Mouse (Mus musculus) bone marrow, adult 2 months (tissue): Measurements from ENCODE around the gene Ttc7. TPM values are rescaled to one million over a fixed set of nuclear protein-coding genes. Genes with fewer than 3 reads are reported as not detected.

Source experiments
- H3K27ac ChIP-seq: fragments of 200-500 bp; 2 replicates; pipeline ENCODE4 v1.5.1; 2012; ENCODE audit warnings: low read depth, mild to moderate bottlenecking, control low read depth, inconsistent platforms, low read length; ENCODE audit not compliant: control insufficient read depth, poor library complexity, insufficient read depth
- H3K4me1 ChIP-seq: fragments of 200-500 bp; 2 replicates; pipeline ENCODE4 v1.6.1; 2011; ENCODE audit warnings: low read length; ENCODE audit not compliant: control insufficient read depth, insufficient read depth
- H3K4me3 ChIP-seq: fragments of 200-500 bp; replicated peaks from 2 replicates; pipeline ENCODE3; 2011; ENCODE audit warnings: mild to moderate bottlenecking, low read depth, low read length, control low read depth; ENCODE audit not compliant: control insufficient read depth
- CTCF ChIP-seq: fragments of 200-500 bp; IDR thresholded peaks from 2 replicates; pipeline ENCODE4 v1.5.1; 2011; ENCODE audit warnings: low read length, control low read depth; ENCODE audit not compliant: control insufficient read depth, insufficient read depth
- POLR2A ChIP-seq: fragments of 200-500 bp; IDR thresholded peaks from 2 replicates; pipeline ENCODE4 v1.6.1; 2011; ENCODE audit warnings: low read depth, mild to moderate bottlenecking, control low read depth, low read length, borderline replicate concordance; ENCODE audit not compliant: control insufficient read depth
- WGBS: fragments of 180-500 bp; shearing (Covaris S2); methylation state at CpG from one replicate; pipeline ENCODE4 v1.1.7; 2018; 5-methylcytosine and 5-hydroxymethylcytosine counted together
- polyA plus RNA-seq: library from polyadenylated mRNA; stranded (reverse); fragments of >200 nt; gene quantifications from 2 replicates; pipeline ENCODE4 v1.2.4, GENCODE M21; 2011; ENCODE audit warnings: low replicate concordance; ENCODE audit not compliant: missing spikeins, insufficient read depth, insufficient read length

Gene Ttc7
- polyA plus RNA-seq, 1 experiment, result 77.9 TPM

GRCm38 (mm10) chr17:87343060-87343703 lies 60.5 kb downstream of the Ttc7 start:
- TF ChIP-seq CTCF, result no peak
- TF ChIP-seq POLR2A, result no peak
- WGBS, result 75% methylated on average over 8 of the region's 8 CpGs
- H3K27ac ChIP-seq, result no peak overlapping the region; the same call in 1 of the 2 replicates
- peaks cover 4% of the 10 kb centered on the region; the same call in 1 of the 2 replicates for H3K4me1 ChIP-seq
- no peak overlapping the region for H3K4me3 ChIP-seq

GRCm38 (mm10) chr17:87344441-87345251 lies 62.0 kb downstream of the Ttc7 start:
- H3K4me3 ChIP-seq, result no peak overlapping the region

GRCm38 (mm10) chr17:87345252-87345593 lies 62.5 kb downstream of the Ttc7 start:
- Histone ChIP-seq H3K27ac (no peak overlapping the region), H3K4me3 (no peak overlapping the region), H3K4me1 (peaks cover 4% of the 10 kb centered on the region; the same call in 1 of the 2 replicates)
- 22% methylated on average over 4 of the region's 4 CpGs for WGBS
- no peak for TF ChIP-seq CTCF
- TF ChIP-seq POLR2A, result no peak

More at GRCm38 (mm10) chr17:87344441-87345251, 62.0 kb downstream of the Ttc7 start:
- no peak for TF ChIP-seq POLR2A
- TF ChIP-seq CTCF, result no peak
- WGBS, result 9% methylated on average over 18 of the region's 18 CpGs
- Histone ChIP-seq H3K27ac (peak overlapping the region; percentile 43), H3K4me1 (peaks cover 4% of the 10 kb centered on the region; the same call in 1 of the 2 replicates)

DNA sequence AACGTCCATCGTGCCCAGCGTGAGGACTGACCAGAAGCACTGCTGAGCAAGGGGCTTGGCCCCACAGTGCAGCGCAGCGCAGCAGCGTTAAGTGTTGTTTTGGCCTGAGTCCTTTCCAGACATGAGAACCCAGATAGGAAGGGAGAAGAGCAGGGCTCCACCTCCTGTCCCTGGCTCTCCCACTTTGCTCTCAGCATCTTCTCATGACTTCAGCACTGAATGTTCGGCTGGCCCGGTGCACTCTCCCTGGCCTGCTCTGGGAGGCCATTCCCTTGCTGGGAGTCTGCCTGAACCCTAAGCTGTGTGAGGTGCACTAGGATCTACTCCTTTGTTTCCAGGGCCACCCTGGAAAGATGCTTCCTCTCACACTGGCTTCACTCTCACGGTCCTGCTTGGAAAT lies 65.7 kb downstream of the Ttc7 start:
- WGBS, result 88% methylated on average over 9 of the region's 9 CpGs
- Histone ChIP-seq H3K4me3 (no peak overlapping the region), H3K27ac (no peak overlapping the region), H3K4me1 (peaks cover 4% of the 10 kb centered on the region; the same call in 1 of the 2 replicates)
- TF ChIP-seq POLR2A (no peak), CTCF (no peak)

DNA sequence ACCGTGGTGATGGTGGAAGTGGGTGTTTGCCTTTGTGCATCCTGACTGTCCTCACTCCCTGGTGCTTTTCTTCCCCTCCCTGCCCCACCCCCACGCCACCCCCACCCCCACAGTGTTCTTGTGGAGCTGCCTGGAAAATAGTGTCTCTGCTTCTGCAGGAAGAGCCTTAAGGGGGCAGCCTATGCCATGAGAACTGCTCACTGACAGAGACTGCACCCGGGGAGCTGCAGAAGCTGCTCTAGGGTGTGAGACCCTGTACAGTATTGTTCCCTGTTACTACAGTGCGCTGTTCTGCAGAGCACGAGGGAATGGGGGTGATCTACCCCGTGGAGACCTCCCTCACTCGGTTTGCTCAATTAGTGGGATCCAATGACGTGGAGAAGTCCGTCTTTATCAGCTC lies 66.4 kb downstream of the Ttc7 start:
- no peak overlapping the region for H3K4me3 ChIP-seq
- peaks cover 2% of the 10 kb centered on the region; the same call in 1 of the 2 replicates for H3K4me1 ChIP-seq
- TF ChIP-seq CTCF (no peak), POLR2A (no peak)
- WGBS, result 75% methylated on average over 9 of the region's 9 CpGs
- no peak overlapping the region for H3K27ac ChIP-seq

- TF ChIP-seq POLR2A (no peak), CTCF (no peak)
- H3K27ac ChIP-seq, result no peak overlapping the region
- H3K4me1 ChIP-seq, result no peaks in the 10 kb centered on the region; the same call in 1 of the 2 replicates
- H3K4me3 ChIP-seq, result no peak overlapping the region
- 92% methylated on average over 9 of the region's 9 CpGs for WGBS
Observed at GRCm38 (mm10) chr17:87349575-87349974, 66.9 kb downstream of the Ttc7 start.

- no peak overlapping the region for H3K4me3 ChIP-seq
- TF ChIP-seq CTCF (no peak), POLR2A (no peak)
- 72% methylated on average over 13 of the region's 13 CpGs for WGBS
- H3K4me1 ChIP-seq, result no peaks in the 10 kb centered on the region
- no peak overlapping the region for H3K27ac ChIP-seq
Observed at GRCm38 (mm10) chr17:87350471-87351240, 68.0 kb downstream of the Ttc7 start.

GRCm38 (mm10) chr17:87351241-87352105 lies 68.8 kb downstream of the Ttc7 start:
- Histone ChIP-seq H3K27ac (no peak overlapping the region), H3K4me1 (no peaks in the 10 kb centered on the region), H3K4me3 (no peak overlapping the region)
- TF ChIP-seq POLR2A (no peak), CTCF (no peak)
- 74% methylated on average over 20 of the region's 20 CpGs for WGBS
